Mouse (Mus musculus): ENCODE results near the gene 1700010I14Rik.

The 1700010I14Rik gene

GRCm38 (mm10) chr17:8988119-8988807 is at the start of gene 1700010I14Rik:
TSS of gene 1700010I14Rik (plus strand) at chr17:8988333.
- DNase-seq (ENCODE audit: extremely low read depth, insufficient read length, low spot score), result no peak

GRCm38 (mm10) chr17:8951588-8951987 is 36.5 kb upstream of the 1700010I14Rik start:
- no peak for DNase-seq (ENCODE audit: extremely low read depth, insufficient read length, low spot score)

- no peak for DNase-seq (ENCODE audit: extremely low read depth, insufficient read length, low spot score)
Measured at GRCm38 (mm10) chr17:8952951-8953350, 35.2 kb upstream of the 1700010I14Rik start.

- DNase-seq (ENCODE audit: extremely low read depth, insufficient read length, low spot score), result no peak
Measured at GRCm38 (mm10) chr17:8958125-8958524, 30.0 kb upstream of the 1700010I14Rik start.

GRCm38 (mm10) chr17:8960386-8960785 is 27.7 kb upstream of the 1700010I14Rik start:
- no peak for DNase-seq (ENCODE audit: extremely low read depth, insufficient read length, low spot score)

- DNase-seq (ENCODE audit: extremely low read depth, insufficient read length, low spot score), result no peak
Measured at GRCm38 (mm10) chr17:8961097-8961496, 27.0 kb upstream of the 1700010I14Rik start.

GRCm38 (mm10) chr17:8961644-8962043 is 26.5 kb upstream of the 1700010I14Rik start:
- no peak for DNase-seq (ENCODE audit: extremely low read depth, insufficient read length, low spot score)

- DNase-seq (ENCODE audit: extremely low read depth, insufficient read length, low spot score), result no peak
Measured at GRCm38 (mm10) chr17:8965177-8965576, 23.0 kb upstream of the 1700010I14Rik start.

- DNase-seq (ENCODE audit: extremely low read depth, insufficient read length, low spot score), result no peak
Measured at GRCm38 (mm10) chr17:8972152-8972854, 15.8 kb upstream of the 1700010I14Rik start.

GRCm38 (mm10) chr17:8973331-8973730 is 14.8 kb upstream of the 1700010I14Rik start:
- no peak for DNase-seq (ENCODE audit: extremely low read depth, insufficient read length, low spot score)

GRCm38 (mm10) chr17:8974423-8974822 is 13.7 kb upstream of the 1700010I14Rik start:
- DNase-seq (ENCODE audit: extremely low read depth, insufficient read length, low spot score), result no peak

GRCm38 (mm10) chr17:8974823-8975397 is 13.2 kb upstream of the 1700010I14Rik start:
- DNase-seq (ENCODE audit: extremely low read depth, insufficient read length, low spot score), result no peak

GRCm38 (mm10) chr17:8976745-8977144 is 11.4 kb upstream of the 1700010I14Rik start:
- no peak for DNase-seq (ENCODE audit: extremely low read depth, insufficient read length, low spot score)

GRCm38 (mm10) chr17:8977271-8977670 is 10.9 kb upstream of the 1700010I14Rik start:
- no peak for DNase-seq (ENCODE audit: extremely low read depth, insufficient read length, low spot score)

- DNase-seq (ENCODE audit: extremely low read depth, insufficient read length, low spot score), result no peak
Measured at GRCm38 (mm10) chr17:8983576-8983975, 4.6 kb upstream of the 1700010I14Rik start.

GRCm38 (mm10) chr17:8985714-8986113 is 2.4 kb upstream of the 1700010I14Rik start:
- DNase-seq (ENCODE audit: extremely low read depth, insufficient read length, low spot score), result no peak

- no peak for DNase-seq (ENCODE audit: extremely low read depth, insufficient read length, low spot score)
Measured at GRCm38 (mm10) chr17:8986551-8986950, 1.6 kb upstream of the 1700010I14Rik start.

- no peak for DNase-seq (ENCODE audit: extremely low read depth, insufficient read length, low spot score)
Measured at GRCm38 (mm10) chr17:8987369-8987768, 764 bp upstream of the 1700010I14Rik start.

GRCm38 (mm10) chr17:8991160-8991559 is 3.0 kb downstream of the 1700010I14Rik start:
- no peak for DNase-seq (ENCODE audit: extremely low read depth, insufficient read length, low spot score)

GRCm38 (mm10) chr17:8995344-8995743 is 7.2 kb downstream of the 1700010I14Rik start:
- DNase-seq (ENCODE audit: extremely low read depth, insufficient read length, low spot score), result no peak

- DNase-seq (ENCODE audit: extremely low read depth, insufficient read length, low spot score), result no peak
Measured at GRCm38 (mm10) chr17:9002438-9002837, 14.3 kb downstream of the 1700010I14Rik start.

- DNase-seq (ENCODE audit: extremely low read depth, insufficient read length, low spot score), result no peak
Measured at GRCm38 (mm10) chr17:9004516-9004915, 16.4 kb downstream of the 1700010I14Rik start.
